Mouse (Mus musculus) heart, embryonic 16.5 days (tissue): ENCODE data around the gene Kcnf1. TPM values are rescaled to one million over a fixed set of nuclear protein-coding genes. Genes with fewer than 3 reads are reported as not detected.

Source experiments
- ATAC-seq: fragments of 200-750 bp; cut with Nextera tagmentation; replicated peaks from 2 replicates; pipeline ENCODE4 v1.8.0; 2017; ENCODE audit warnings: moderate number of reproducible peaks; ENCODE audit not compliant: insufficient read depth, low FRiP score; ENCODE audit errors: extremely low read depth
- H3K27ac ChIP-seq: fragments of 300-500 bp; sonication (generic); 2 replicates; pipeline ENCODE4 v1.5.1; 2014; ENCODE audit warnings: mild to moderate bottlenecking, low read length, control low read depth, moderate library complexity
- H3K27me3 ChIP-seq: fragments of 300-500 bp; sonication (generic); 2 replicates; pipeline ENCODE4 v1.6.1; 2014; ENCODE audit warnings: low read length, mixed read lengths; ENCODE audit not compliant: control insufficient read depth, insufficient read depth
- H3K36me3 ChIP-seq: fragments of 300-500 bp; sonication (generic); 2 replicates; pipeline ENCODE4 v1.6.1; 2014; ENCODE audit not compliant: control insufficient read depth, insufficient read depth
- H3K4me1 ChIP-seq: fragments of 300-500 bp; sonication (generic); 2 replicates; pipeline ENCODE4 v1.6.1; 2014; ENCODE audit warnings: low read length, mixed read lengths; ENCODE audit not compliant: control insufficient read depth, insufficient read depth
- H3K4me2 ChIP-seq: fragments of 300-500 bp; sonication (generic); 2 replicates; pipeline ENCODE4 v1.6.1; 2014; ENCODE audit warnings: low read depth, mild to moderate bottlenecking, control low read depth, low read length
- H3K4me3 ChIP-seq: fragments of 300-500 bp; sonication (generic); 2 replicates; pipeline ENCODE4 v1.5.1; 2014; ENCODE audit warnings: mild to moderate bottlenecking, control low read depth, low read length
- H3K9ac ChIP-seq: fragments of 300-500 bp; sonication (generic); 2 replicates; pipeline ENCODE4 v1.6.1; 2014; ENCODE audit warnings: low read length, control low read depth
- H3K9me3 ChIP-seq: fragments of 300-500 bp; sonication (generic); replicated peaks from 2 replicates; pipeline ENCODE4 v1.6.1; 2016; ENCODE audit warnings: low read length; ENCODE audit not compliant: control insufficient read depth
- WGBS: fragments of 180-500 bp; shearing (Covaris S2); extraction: QIAGEN DNeasy Blood & Tissue Kit; methylation state at CpG from one replicate; pipeline ENCODE4 v1.1.7; 2014; 5-methylcytosine and 5-hydroxymethylcytosine counted together
- polyA plus RNA-seq: library from polyadenylated mRNA; unstranded; fragments of >200 nt; fragmentation: Nextera tagmentation; extraction: Ambion mirVana; gene quantifications from 2 replicates; pipeline ENCODE4 v1.2.1, GENCODE M21; 2015

Gene Kcnf1
- 0.15 and 0.20 TPM in 2 replicates for polyA plus RNA-seq

GRCm38 (mm10) chr12:17176757-17177092, at the start of gene Kcnf1:
Gene Kcnf1 (minus strand): TSS chr12:17176888.
- Histone ChIP-seq H3K36me3 (no peaks in the 10 kb centered on the region), H3K27me3 (peaks cover 32% of the 10 kb centered on the region), H3K9me3 (no peaks in the 10 kb centered on the region), H3K27ac (no peak within 1 kb of the TSS), H3K4me2 (peak within 1 kb of the TSS; percentile 92), H3K4me3 (peak within 1 kb of the TSS; percentile 55), H3K9ac (peak within 1 kb of the TSS; percentile 54), H3K4me1 (peaks cover 4% of the 10 kb centered on the region; the same call in 1 of the 2 replicates)
- 0 out of 2 replicates have a peak, but pooled peaks have one; percentile 19 for ATAC-seq
- WGBS: 31% methylated on average over 4 of the region's 4 CpGs

DNA sequence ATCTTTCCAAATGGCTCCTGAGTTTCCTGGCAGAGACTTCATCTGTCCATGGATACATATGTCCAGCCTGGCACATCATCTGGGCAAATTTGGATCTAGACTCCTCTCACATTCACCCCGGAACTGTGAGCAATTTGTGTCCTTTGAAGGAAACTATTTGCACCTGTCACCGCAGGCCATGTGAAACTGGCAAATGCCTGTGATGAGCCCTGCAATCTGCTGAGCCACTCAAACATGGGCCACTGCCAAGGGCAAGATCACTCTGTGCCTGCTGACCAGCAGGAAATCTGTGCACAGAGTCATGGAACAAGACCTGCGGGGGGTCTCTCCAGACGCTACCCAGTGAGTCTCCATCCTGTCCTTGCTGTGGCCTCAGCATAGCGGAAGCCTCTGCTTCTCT, 48.3 kb upstream of the Kcnf1 start:
- no peaks in the 10 kb centered on the region for H3K4me1 ChIP-seq
- H3K36me3 ChIP-seq: no peaks in the 10 kb centered on the region
- 55% methylated on average over 5 of the region's 5 CpGs for WGBS
- H3K4me3 ChIP-seq: no peak overlapping the region
- ATAC-seq: no peak
- no peaks in the 10 kb centered on the region for H3K9me3 ChIP-seq
- no peaks in the 10 kb centered on the region for H3K27me3 ChIP-seq
- no peak overlapping the region for H3K9ac ChIP-seq
- H3K27ac ChIP-seq: no peak overlapping the region
- no peak overlapping the region for H3K4me2 ChIP-seq

- H3K9ac ChIP-seq: no peak overlapping the region
- H3K36me3 ChIP-seq: no peaks in the 10 kb centered on the region
- H3K9me3 ChIP-seq: no peaks in the 10 kb centered on the region
- no peak for ATAC-seq
- H3K27me3 ChIP-seq: no peaks in the 10 kb centered on the region
- no peak overlapping the region for H3K27ac ChIP-seq
- no peaks in the 10 kb centered on the region for H3K4me1 ChIP-seq
- no peak overlapping the region for H3K4me2 ChIP-seq
- no peak overlapping the region for H3K4me3 ChIP-seq
- WGBS: 55% methylated on average over 3 of the region's 3 CpGs
Measured at GRCm38 (mm10) chr12:17223050-17223449, 46.4 kb upstream of the Kcnf1 start.

- Histone ChIP-seq H3K4me3 (no peak overlapping the region), H3K4me2 (no peak overlapping the region), H3K27me3 (no peaks in the 10 kb centered on the region), H3K36me3 (no peaks in the 10 kb centered on the region), H3K9me3 (no peaks in the 10 kb centered on the region), H3K9ac (no peak overlapping the region), H3K27ac (no peak overlapping the region), H3K4me1 (no peaks in the 10 kb centered on the region)
- 42% methylated on average over 5 of the region's 5 CpGs for WGBS
- ATAC-seq: no peak
Measured at GRCm38 (mm10) chr12:17221891-17222428, 45.3 kb upstream of the Kcnf1 start.

DNA sequence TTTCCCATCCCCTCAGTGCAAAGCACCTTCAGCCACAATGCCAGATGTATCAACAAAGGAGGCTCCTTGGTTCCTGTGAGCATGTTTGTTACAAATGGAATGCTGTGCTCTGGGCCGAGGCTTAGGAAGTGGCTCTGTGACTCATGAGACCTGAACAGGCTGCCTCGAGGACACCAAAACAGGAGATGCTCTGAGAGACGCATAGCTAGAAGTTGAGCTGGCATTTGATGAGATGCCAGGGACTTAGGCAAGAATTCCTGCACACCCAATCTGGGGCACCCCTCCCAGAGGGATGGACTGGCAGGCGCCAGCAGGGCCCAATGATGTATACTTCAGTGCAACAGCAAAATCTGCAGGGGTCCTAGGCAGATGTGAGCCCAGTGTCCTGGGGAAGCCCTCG, 43.9 kb upstream of the Kcnf1 start:
- no peaks in the 10 kb centered on the region for H3K9me3 ChIP-seq
- no peak for ATAC-seq
- H3K36me3 ChIP-seq: no peaks in the 10 kb centered on the region
- H3K27ac ChIP-seq: no peak overlapping the region
- H3K27me3 ChIP-seq: no peaks in the 10 kb centered on the region
- H3K9ac ChIP-seq: no peak overlapping the region
- no peaks in the 10 kb centered on the region for H3K4me1 ChIP-seq
- H3K4me2 ChIP-seq: no peak overlapping the region
- WGBS: 56% methylated on average over 5 of the region's 5 CpGs
- no peak overlapping the region for H3K4me3 ChIP-seq

GRCm38 (mm10) chr12:17219107-17219506, 42.4 kb upstream of the Kcnf1 start:
- H3K4me2 ChIP-seq: no peak overlapping the region
- no peaks in the 10 kb centered on the region for H3K36me3 ChIP-seq
- no peak overlapping the region for H3K4me3 ChIP-seq
- no peaks in the 10 kb centered on the region for H3K27me3 ChIP-seq
- no peaks in the 10 kb centered on the region for H3K9me3 ChIP-seq
- no peaks in the 10 kb centered on the region for H3K4me1 ChIP-seq
- H3K27ac ChIP-seq: no peak overlapping the region
- no peak overlapping the region for H3K9ac ChIP-seq
- WGBS: 63% methylated on average over 4 of the region's 4 CpGs
- no peak for ATAC-seq

GRCm38 (mm10) chr12:17218390-17218789, 41.7 kb upstream of the Kcnf1 start:
- Histone ChIP-seq H3K4me1 (no peaks in the 10 kb centered on the region), H3K4me2 (no peak overlapping the region), H3K36me3 (no peaks in the 10 kb centered on the region), H3K27ac (no peak overlapping the region), H3K4me3 (no peak overlapping the region), H3K9me3 (no peaks in the 10 kb centered on the region), H3K27me3 (no peaks in the 10 kb centered on the region), H3K9ac (no peak overlapping the region)
- 62% methylated on average over 8 of the region's 8 CpGs for WGBS
- no peak for ATAC-seq

DNA sequence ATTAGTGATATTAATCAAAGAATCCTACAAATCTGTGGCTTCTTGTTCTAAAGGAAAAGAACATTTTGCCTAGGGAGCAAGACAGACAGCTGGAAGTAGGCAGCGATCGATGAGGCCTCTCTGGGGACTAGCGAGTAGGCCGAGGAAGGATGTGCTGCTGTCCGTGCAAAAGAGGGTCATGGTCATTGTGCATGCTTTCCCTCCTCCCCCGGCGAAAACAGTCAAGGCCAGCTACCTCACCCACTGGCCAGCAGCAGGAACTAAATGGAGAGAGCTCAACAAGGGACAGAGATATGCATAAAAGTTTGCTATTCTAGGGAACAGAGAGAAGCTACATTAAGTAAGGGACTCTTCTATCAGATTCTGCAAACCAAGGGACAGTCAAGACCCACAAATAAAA, 39.1 kb upstream of the Kcnf1 start:
- Histone ChIP-seq H3K4me1 (no peaks in the 10 kb centered on the region), H3K36me3 (no peaks in the 10 kb centered on the region)
- ATAC-seq: no peak

GRCm38 (mm10) chr12:17202492-17203322, 26.0 kb upstream of the Kcnf1 start:
- Histone ChIP-seq H3K4me3 (no peak overlapping the region), H3K9me3 (no peaks in the 10 kb centered on the region), H3K4me1 (no peaks in the 10 kb centered on the region), H3K9ac (no peak overlapping the region), H3K36me3 (no peaks in the 10 kb centered on the region), H3K27ac (no peak overlapping the region), H3K27me3 (no peaks in the 10 kb centered on the region), H3K4me2 (no peak overlapping the region)
- no peak for ATAC-seq
- 60% methylated on average over 13 of the region's 13 CpGs for WGBS

More for the DNA sequence above, 39.1 kb upstream of the Kcnf1 start:
- no peak overlapping the region for H3K4me3 ChIP-seq
- no peaks in the 10 kb centered on the region for H3K27me3 ChIP-seq
- H3K9ac ChIP-seq: no peak overlapping the region
- H3K9me3 ChIP-seq: no peaks in the 10 kb centered on the region
- WGBS: 88% methylated on average over 7 of the region's 7 CpGs
- no peak overlapping the region for H3K27ac ChIP-seq
- H3K4me2 ChIP-seq: no peak overlapping the region
